Comparison of ENCODE assay signal across 16 mouse cellular contexts in genomic region chr14:49649191-49649590, GRCm38 (mm10).
A peak's percentile ranks its signal among the peaks of the same experiment; 100 is the strongest.
DNase-seq lines count a peak whose midpoint lies in the region.
"Had no signal": no experiment of that assay in that cellular context is flagged by ENCODE, and none has a peak within 500 bp of the region (broad histone marks: within the 10 kb centered on the region; RNA-seq: fewer than 3 reads in every experiment).

No protein-coding gene starts in this region.

- DNase-seq in left cerebral cortex, postnatal 4 days: peak; percentile 10
- no peak for DNase-seq in left cerebral cortex, adult 9 months (ENCODE audit: low spot score in 2 of 2)
- DNase-seq in adrenal gland, adult (ENCODE audit: inconsistent age in 2 of 2, low spot score in 1 of 2): peak; percentile 78 to 92
- peak; percentile 75 for DNase-seq in adrenal gland, postnatal 14 days
- peak; percentile 27 to 28 for DNase-seq in cerebellum, postnatal 14 days
- DNase-seq in embryo, embryonic 10.5 days (ENCODE audit: low spot score): no peak
- no peak for DNase-seq in natural killer cell, adult 2 months (ENCODE audit: low spot score in 2 of 2)
- DNase-seq in lung, postnatal 36 days: no peak
- DNase-seq: B cell, adult 2 months; kidney, adult 11 months; kidney, postnatal 36 days; layer of hippocampus, postnatal 36 days; lung, embryonic 14.5 days; midbrain, embryonic 14.5 days; right cerebral cortex, postnatal 14 days; thymus, postnatal 14 days had no signal

- intact Hi-C loops in left cerebral cortex, postnatal 4 days (cut with DNase I): no loop called here

Comparison
In these comparisons a context has a peak if more than half of its experiments do, and no peak if none do; other contexts are left out.
1. DNase-seq: peak in left cerebral cortex, postnatal 4 days (single experiment), adrenal gland, adult (2 of 2), adrenal gland, postnatal 14 days (single experiment) and cerebellum, postnatal 14 days (2 of 2); none in left cerebral cortex, adult 9 months (0 of 2), embryo, embryonic 10.5 days (single experiment), natural killer cell, adult 2 months (0 of 2) and lung, postnatal 36 days (single experiment).